Mouse (Mus musculus): Measurements from ENCODE around the gene Eps8l2. TPM values are rescaled to one million over a fixed set of nuclear protein-coding genes. Genes with fewer than 3 reads are reported as not detected.
A peak's percentile ranks its signal among the peaks of the same experiment; 100 is the strongest.

The Eps8l2 gene
- polyA plus RNA-seq, 1 experiment: 0.44 TPM

DNA sequence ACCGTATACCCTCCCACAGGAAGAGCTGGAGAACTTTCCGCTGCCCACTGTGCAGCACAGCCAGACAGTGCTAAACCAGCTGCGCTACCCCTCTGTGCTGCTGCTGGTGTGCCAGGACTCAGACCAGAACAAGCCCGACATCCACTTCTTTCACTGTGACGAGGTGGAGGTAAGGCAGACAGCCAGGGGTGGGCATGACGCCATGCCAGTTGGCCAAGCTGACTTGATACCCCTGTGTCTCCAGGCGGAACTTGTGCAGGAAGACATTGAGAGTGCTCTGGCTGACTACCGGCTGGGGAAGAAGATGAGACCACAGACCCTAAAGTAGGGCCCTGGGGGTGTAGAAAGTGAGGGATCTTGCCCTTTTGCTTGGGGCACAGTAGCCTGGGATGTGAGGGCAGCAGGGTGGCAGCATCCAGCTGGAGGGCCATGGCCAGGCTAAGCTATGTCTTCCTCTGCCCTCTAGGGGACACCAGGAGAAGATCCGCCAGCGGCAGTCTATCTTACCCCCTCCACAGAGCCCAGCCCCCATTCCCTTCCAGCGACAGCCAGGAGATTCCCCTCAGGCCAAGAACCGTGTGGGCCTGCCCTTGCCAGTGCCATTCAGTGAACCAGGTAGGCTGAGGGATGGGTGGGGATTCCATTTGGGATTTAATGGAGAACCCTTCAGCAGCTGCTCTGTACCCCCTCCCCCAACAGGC lies 17.1 kb downstream of the Eps8l2 start:
- H3K36me3 ChIP-seq (ENCODE audit: control insufficient read depth, insufficient read depth): no peaks in the 10 kb centered on the region
- no peaks in the 10 kb centered on the region for H3K79me2 ChIP-seq (ENCODE audit: control insufficient read depth, insufficient read depth)
- no peak overlapping the region for H3ac ChIP-seq (ENCODE audit: control insufficient read depth, insufficient read length)
- H3K4me2 ChIP-seq (ENCODE audit: low read depth): no peak overlapping the region
- H3K27me3 ChIP-seq (ENCODE audit: control insufficient read depth, insufficient read depth, insufficient read length): peaks cover 6% of the 10 kb centered on the region
- H3K4me3 ChIP-seq: no peak overlapping the region
- TF ChIP-seq TCF3 (IDR thresholded peaks at IDR 0.05; ENCODE audit: insufficient read length, low read depth): no peak
- TF ChIP-seq MAX (IDR thresholded peaks at IDR 0.05; ENCODE audit: low read depth): no peak
- TF ChIP-seq POLR2A (IDR thresholded peaks at IDR 0.05; ENCODE audit: insufficient read length, low read depth): no peak
- TF ChIP-seq SRF (IDR thresholded peaks at IDR 0.05; ENCODE audit: control insufficient read depth, insufficient read length, low read depth): no peak
- no peak for TF ChIP-seq MYOG (IDR thresholded peaks at IDR 0.05; ENCODE audit: control insufficient read depth in 1 of 3, insufficient read depth in 1 of 3, insufficient read length in 2 of 3, low read depth in 2 of 3)
- TF ChIP-seq E2F4 (IDR thresholded peaks at IDR 0.05; ENCODE audit: insufficient read depth): no peak
- TF ChIP-seq MYOD1 (IDR thresholded peaks at IDR 0.05; ENCODE audit: control insufficient read depth in 1 of 3, insufficient read length in 2 of 3, low read depth in 2 of 3): no peak
- TF ChIP-seq USF1 (IDR thresholded peaks at IDR 0.05; ENCODE audit: low read depth): no peak
- no peak for TF ChIP-seq TCF12 (IDR thresholded peaks at IDR 0.05; ENCODE audit: insufficient read depth, poor library complexity, severe bottlenecking)
- TF ChIP-seq REST (IDR thresholded peaks at IDR 0.05; ENCODE audit: insufficient read depth, insufficient read length): no peak
- no peak for TF ChIP-seq CEBPB (IDR thresholded peaks at IDR 0.05; ENCODE audit: insufficient read depth, poor library complexity, severe bottlenecking)
- no peak for TF ChIP-seq POLR2AphosphoS2 (IDR thresholded peaks at IDR 0.05; ENCODE audit: insufficient read length, low read depth)

DNA sequence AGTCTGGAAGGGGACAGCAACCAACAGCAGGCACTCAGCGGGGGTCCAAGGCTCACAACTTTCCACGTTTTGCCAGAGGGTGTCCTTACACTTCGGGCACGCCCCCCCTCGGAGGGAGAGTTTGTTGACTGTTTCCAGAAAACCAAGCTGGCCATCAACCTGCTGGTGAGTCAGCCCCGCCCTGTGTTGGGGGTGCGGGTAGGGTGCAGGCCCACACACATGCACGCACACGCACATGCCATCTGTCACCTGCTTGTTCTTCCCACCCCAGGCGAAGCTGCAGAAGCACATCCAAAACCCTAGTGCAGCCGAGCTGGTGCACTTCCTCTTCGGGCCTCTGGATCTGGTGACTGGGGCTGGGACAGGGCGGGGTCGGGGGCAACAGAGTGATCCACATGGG lies 18.3 kb downstream of the Eps8l2 start:
- Histone ChIP-seq H3K4me3 (no peak overlapping the region), H3ac (ENCODE audit: control insufficient read depth, insufficient read length) (no peak overlapping the region), H3K27me3 (ENCODE audit: control insufficient read depth, insufficient read depth, insufficient read length) (peaks cover 10% of the 10 kb centered on the region), H3K36me3 (ENCODE audit: control insufficient read depth, insufficient read depth) (no peaks in the 10 kb centered on the region), H3K4me2 (ENCODE audit: low read depth) (no peak overlapping the region), H3K79me2 (ENCODE audit: control insufficient read depth, insufficient read depth) (no peaks in the 10 kb centered on the region)
- no peak for TF ChIP-seq MAX (IDR thresholded peaks at IDR 0.05; ENCODE audit: low read depth)
- TF ChIP-seq MYOG (IDR thresholded peaks at IDR 0.05; ENCODE audit: control insufficient read depth in 1 of 3, insufficient read depth in 1 of 3, insufficient read length in 2 of 3, low read depth in 2 of 3): peak in 1 of 3 experiments; percentile 7
- no peak for TF ChIP-seq MYOD1 (IDR thresholded peaks at IDR 0.05; ENCODE audit: control insufficient read depth in 1 of 3, insufficient read length in 2 of 3, low read depth in 2 of 3)
- TF ChIP-seq TCF12 (IDR thresholded peaks at IDR 0.05; ENCODE audit: insufficient read depth, poor library complexity, severe bottlenecking): no peak

DNA sequence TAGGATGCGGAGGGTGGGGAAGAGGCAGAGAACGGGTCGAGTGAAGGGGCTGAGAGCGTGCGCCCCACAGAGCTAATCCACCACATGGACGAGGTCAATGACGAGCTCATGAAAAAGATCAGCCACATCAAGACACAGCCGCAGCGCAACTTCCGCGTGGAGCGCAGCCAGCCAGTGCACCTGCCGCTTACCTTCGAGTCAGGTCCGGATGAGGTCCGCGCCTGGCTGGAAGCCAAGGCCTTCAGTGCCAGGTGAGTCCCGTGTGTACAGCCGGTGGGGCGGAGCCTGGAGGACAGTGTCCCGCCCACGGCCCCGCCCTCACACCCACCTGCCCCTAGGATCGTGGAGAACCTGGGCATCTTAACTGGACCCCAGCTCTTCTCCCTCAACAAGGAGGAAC lies 22.8 kb downstream of the Eps8l2 start:
- no peaks in the 10 kb centered on the region for H3K36me3 ChIP-seq (ENCODE audit: control insufficient read depth, insufficient read depth)
- H3K4me3 ChIP-seq: no peak overlapping the region
- no peak overlapping the region for H3ac ChIP-seq (ENCODE audit: control insufficient read depth, insufficient read length)
- TF ChIP-seq TCF12 (IDR thresholded peaks at IDR 0.05; ENCODE audit: insufficient read depth, poor library complexity, severe bottlenecking) (no peak), MYOD1 (IDR thresholded peaks at IDR 0.05; ENCODE audit: control insufficient read depth in 1 of 3, insufficient read length in 2 of 3, low read depth in 2 of 3) (no peak), TCF3 (IDR thresholded peaks at IDR 0.05; ENCODE audit: insufficient read length, low read depth) (no peak), POLR2AphosphoS2 (IDR thresholded peaks at IDR 0.05; ENCODE audit: insufficient read length, low read depth) (no peak), E2F4 (IDR thresholded peaks at IDR 0.05; ENCODE audit: insufficient read depth) (no peak), MAX (IDR thresholded peaks at IDR 0.05; ENCODE audit: low read depth) (no peak), MYOG (IDR thresholded peaks at IDR 0.05; ENCODE audit: control insufficient read depth in 1 of 3, insufficient read depth in 1 of 3, insufficient read length in 2 of 3, low read depth in 2 of 3) (no peak), USF1 (IDR thresholded peaks at IDR 0.05; ENCODE audit: low read depth) (no peak), SRF (IDR thresholded peaks at IDR 0.05; ENCODE audit: control insufficient read depth, insufficient read length, low read depth) (no peak), POLR2A (IDR thresholded peaks at IDR 0.05; ENCODE audit: insufficient read length, low read depth) (no peak)
- no peak overlapping the region for H3K4me2 ChIP-seq (ENCODE audit: low read depth)
- no peaks in the 10 kb centered on the region for H3K79me2 ChIP-seq (ENCODE audit: control insufficient read depth, insufficient read depth)
- H3K27me3 ChIP-seq (ENCODE audit: control insufficient read depth, insufficient read depth, insufficient read length): peaks cover 21% of the 10 kb centered on the region

DNA sequence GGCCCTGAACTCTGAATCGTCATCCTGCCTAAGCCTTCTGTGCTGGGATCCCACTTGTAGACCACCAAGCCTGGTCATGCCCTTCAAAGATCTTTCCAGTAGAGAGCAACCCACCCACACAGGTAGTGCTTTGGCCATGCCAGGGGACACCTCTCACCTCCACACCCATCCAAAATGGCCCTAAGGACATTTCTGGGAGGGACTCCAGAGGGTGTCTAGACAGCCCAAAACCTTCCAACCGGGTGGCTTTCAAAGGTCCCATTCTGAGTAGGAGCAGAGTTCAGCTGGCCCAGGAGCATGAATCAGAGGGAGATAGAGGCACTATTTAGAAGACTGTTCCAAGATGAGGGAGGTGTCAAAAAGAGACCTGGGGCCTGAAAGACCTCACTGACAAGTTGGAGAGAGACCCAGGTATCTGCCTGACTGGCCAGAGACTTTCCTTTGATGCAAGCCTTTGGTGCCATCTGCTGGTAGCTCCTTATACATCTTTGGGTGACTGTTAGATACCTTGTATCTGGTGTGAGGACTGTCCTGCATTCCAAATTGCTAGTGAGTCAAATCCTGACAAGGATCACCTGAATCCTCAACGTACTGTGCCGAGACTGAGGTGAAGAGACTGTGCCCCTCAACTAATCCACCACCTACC lies 24.5 kb downstream of the Eps8l2 start:
- H3K4me2 ChIP-seq (ENCODE audit: low read depth): no peak overlapping the region
- H3K79me2 ChIP-seq (ENCODE audit: control insufficient read depth, insufficient read depth): no peaks in the 10 kb centered on the region
- TF ChIP-seq SRF (IDR thresholded peaks at IDR 0.05; ENCODE audit: control insufficient read depth, insufficient read length, low read depth): no peak
- no peak for TF ChIP-seq E2F4 (IDR thresholded peaks at IDR 0.05; ENCODE audit: insufficient read depth)
- no peak for TF ChIP-seq MYOG (IDR thresholded peaks at IDR 0.05; ENCODE audit: control insufficient read depth in 1 of 3, insufficient read depth in 1 of 3, insufficient read length in 2 of 3, low read depth in 2 of 3)
- TF ChIP-seq POLR2A (IDR thresholded peaks at IDR 0.05; ENCODE audit: insufficient read length, low read depth): no peak
- TF ChIP-seq TCF12 (IDR thresholded peaks at IDR 0.05; ENCODE audit: insufficient read depth, poor library complexity, severe bottlenecking): no peak
- TF ChIP-seq CEBPB (IDR thresholded peaks at IDR 0.05; ENCODE audit: insufficient read depth, poor library complexity, severe bottlenecking): no peak
- TF ChIP-seq MAX (IDR thresholded peaks at IDR 0.05; ENCODE audit: low read depth): no peak
- no peak for TF ChIP-seq POLR2AphosphoS2 (IDR thresholded peaks at IDR 0.05; ENCODE audit: insufficient read length, low read depth)
- TF ChIP-seq REST (IDR thresholded peaks at IDR 0.05; ENCODE audit: insufficient read depth, insufficient read length): no peak
- H3K36me3 ChIP-seq (ENCODE audit: control insufficient read depth, insufficient read depth): no peaks in the 10 kb centered on the region
- H3ac ChIP-seq (ENCODE audit: control insufficient read depth, insufficient read length): no peak overlapping the region
- H3K4me3 ChIP-seq: no peak overlapping the region
- H3K27me3 ChIP-seq (ENCODE audit: control insufficient read depth, insufficient read depth, insufficient read length): peaks cover 14% of the 10 kb centered on the region
